ENCODE assay signal across 17 mouse cellular contexts in the genomic region with DNA sequence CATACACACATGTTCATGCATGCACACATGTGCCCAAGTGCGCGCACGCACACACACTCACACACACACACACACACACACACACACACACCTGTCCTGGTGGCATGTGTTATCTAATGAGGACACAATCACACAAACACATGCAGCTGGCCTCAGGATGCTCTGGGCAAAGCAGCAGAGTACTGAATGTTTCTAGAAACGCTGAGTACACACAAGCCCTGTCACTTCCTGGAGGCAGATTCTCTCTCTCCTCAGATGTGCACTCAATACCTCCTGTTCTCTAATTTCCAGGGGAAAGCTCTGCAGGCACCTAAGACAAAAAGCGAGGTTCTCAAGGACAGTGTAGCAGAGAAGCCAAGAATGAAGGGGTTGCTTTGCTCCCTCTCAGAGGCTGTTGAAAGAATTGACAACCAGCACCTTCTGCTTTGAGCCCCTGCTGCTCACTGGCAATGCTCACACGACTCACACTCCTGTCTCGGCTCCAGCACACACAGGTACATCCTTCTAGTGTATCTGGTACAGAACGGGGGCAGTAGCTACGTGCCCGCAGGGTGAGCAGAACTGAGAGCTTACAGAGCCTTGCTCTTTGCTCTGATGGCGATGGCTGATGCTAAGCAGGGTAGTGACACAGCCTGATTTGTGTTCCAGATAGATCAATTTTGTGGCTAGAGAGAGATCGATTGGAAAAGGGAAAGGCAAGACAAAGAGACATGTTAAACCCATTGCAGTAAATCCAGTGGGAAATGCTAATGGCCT.
DNase-seq lines count a peak whose midpoint lies in the region; ATAC-seq and TF ChIP-seq lines count a peak whose summit lies in the region.
"Had no signal": no experiment of that assay in that cellular context is flagged by ENCODE, and none has a peak within 500 bp of the region (broad histone marks: within the 10 kb centered on the region; RNA-seq: fewer than 3 reads in every experiment).

No protein-coding gene starts in this region.

- 72% methylated on average over 12 of the region's 12 CpGs for WGBS in intestine, embryonic 14.5 days
- WGBS in intestine, embryonic 15.5 days, result 74% methylated on average over 12 of the region's 12 CpGs
- whole genome bisulfite sequencing in hindbrain, embryonic 15.5 days, result 69% methylated on average over 12 of the region's 12 CpGs
- 72% methylated on average over 12 of the region's 12 CpGs for WGBS in stomach, postnatal 0 days

- no peaks in the 10 kb centered on the region for H3K9me3 ChIP-seq in intestine, embryonic 14.5 days (ENCODE audit: control insufficient read depth, low read length)
- H3K9me3 ChIP-seq in intestine, embryonic 15.5 days, result no peaks in the 10 kb centered on the region
- H3K9me3 ChIP-seq in hindbrain, embryonic 15.5 days, result no peaks in the 10 kb centered on the region
- H3K9me3 ChIP-seq in stomach, postnatal 0 days (ENCODE audit: control insufficient read depth, low read length), result no peaks in the 10 kb centered on the region
- H3K9me3 ChIP-seq: embryonic facial prominence, embryonic 13.5 days had no signal

- no peak overlapping the region for H3K9ac ChIP-seq in intestine, embryonic 14.5 days (ENCODE audit: low read length)
- no peak overlapping the region for H3K9ac ChIP-seq in intestine, embryonic 15.5 days
- H3K9ac ChIP-seq in hindbrain, embryonic 15.5 days, result no peak overlapping the region
- no peak overlapping the region for H3K9ac ChIP-seq in stomach, postnatal 0 days (ENCODE audit: low read length)
- H3K9ac ChIP-seq: embryonic facial prominence, embryonic 13.5 days; lung, embryonic 14.5 days had no signal

- TF ChIP-seq EP300 in stomach, postnatal 0 days (optimal IDR thresholded peaks at IDR 0.05), result no peak

- DNase-seq in cerebellum, postnatal 14 days, result peak; percentile 11 to 23
- DNase-seq in cerebellum, adult 18-20 months, result no peak
- peak; percentile 29 for DNase-seq in intestine, embryonic 14.5 days (ENCODE audit: low spot score)
- peak; percentile 28 for DNase-seq in stomach, postnatal 0 days (ENCODE audit: low spot score)
- DNase-seq in urinary bladder, postnatal 25 days (ENCODE audit: low spot score), result no peak
- DNase-seq in natural killer cell, adult 2 months (ENCODE audit: low spot score in 2 of 2), result no peak
- DNase-seq: adrenal gland, postnatal 36 days; kidney, adult 9 months; kidney, postnatal 4 days; lung, embryonic 14.5 days; right cerebral cortex, postnatal 4 days had no signal

- H3K4me3 ChIP-seq in intestine, embryonic 14.5 days (ENCODE audit: low read depth, low read length), result no peak overlapping the region
- H3K4me3 ChIP-seq in intestine, embryonic 15.5 days (replicated peaks), result no peak overlapping the region
- H3K4me3 ChIP-seq in hindbrain, embryonic 15.5 days, result no peak overlapping the region
- H3K4me3 ChIP-seq in stomach, postnatal 0 days (ENCODE audit: low read depth, low read length), result no peak overlapping the region
- H3K4me3 ChIP-seq: embryonic facial prominence, embryonic 13.5 days; myocyte had no signal

- no peaks in the 10 kb centered on the region for H3K36me3 ChIP-seq in intestine, embryonic 14.5 days (ENCODE audit: control insufficient read depth, insufficient read depth, low read length)
- H3K36me3 ChIP-seq in intestine, embryonic 15.5 days, result no peaks in the 10 kb centered on the region
- H3K36me3 ChIP-seq in hindbrain, embryonic 15.5 days, result no peaks in the 10 kb centered on the region
- no peaks in the 10 kb centered on the region for H3K36me3 ChIP-seq in stomach, postnatal 0 days (ENCODE audit: control insufficient read depth, insufficient read depth, low read length)
- H3K36me3 ChIP-seq: embryonic facial prominence, embryonic 13.5 days had no signal

- no peaks in the 10 kb centered on the region for H3K27me3 ChIP-seq in intestine, embryonic 14.5 days (replicated peaks; ENCODE audit: control insufficient read depth, insufficient read depth, low read length)
- no peaks in the 10 kb centered on the region for H3K27me3 ChIP-seq in intestine, embryonic 15.5 days (replicated peaks)
- H3K27me3 ChIP-seq in hindbrain, embryonic 15.5 days, result no peaks in the 10 kb centered on the region
- H3K27me3 ChIP-seq in stomach, postnatal 0 days (ENCODE audit: control insufficient read depth, insufficient read depth, low read length), result no peaks in the 10 kb centered on the region

- TF ChIP-seq CTCF in stomach, postnatal 0 days (IDR thresholded peaks at IDR 0.05; ENCODE audit: low read depth), result no peak

- ATAC-seq in intestine, embryonic 14.5 days (replicated peaks; ENCODE audit: low FRiP score, low TSS enrichment, low read depth), result no peak
- no peak for ATAC-seq in intestine, embryonic 15.5 days
- ATAC-seq in hindbrain, embryonic 15.5 days (ENCODE audit: low FRiP score, low read depth), result 0 out of 2 replicates have a peak, but pooled peaks have one; percentile 42
- peak; percentile 73 for ATAC-seq in stomach, postnatal 0 days (ENCODE audit: low FRiP score, low TSS enrichment)
- ATAC-seq: activated CD4-positive, CD25-positive, alpha-beta regulatory T cell, adult 4 months had no signal

- no peaks in the 10 kb centered on the region for H3K4me1 ChIP-seq in intestine, embryonic 14.5 days (replicated peaks; ENCODE audit: control insufficient read depth, insufficient read depth, low read length)
- H3K4me1 ChIP-seq in intestine, embryonic 15.5 days (replicated peaks), result no peaks in the 10 kb centered on the region
- peaks cover 8% of the 10 kb centered on the region for H3K4me1 ChIP-seq in hindbrain, embryonic 15.5 days (replicated peaks)
- H3K4me1 ChIP-seq in stomach, postnatal 0 days (replicated peaks; ENCODE audit: control insufficient read depth, insufficient read depth), result no peaks in the 10 kb centered on the region
- H3K4me1 ChIP-seq: embryonic facial prominence, embryonic 13.5 days had no signal

- H3K27ac ChIP-seq in intestine, embryonic 14.5 days (ENCODE audit: low read depth), result no peak overlapping the region
- no peak overlapping the region for H3K27ac ChIP-seq in intestine, embryonic 15.5 days
- H3K27ac ChIP-seq in hindbrain, embryonic 15.5 days (replicated peaks), result no peak overlapping the region
- no peak overlapping the region; the same call in 1 of the 2 replicates for H3K27ac ChIP-seq in stomach, postnatal 0 days (replicated peaks)
- H3K27ac ChIP-seq: embryonic facial prominence, embryonic 13.5 days had no signal

- H3K4me2 ChIP-seq in intestine, embryonic 14.5 days (ENCODE audit: low read length), result no peak overlapping the region
- H3K4me2 ChIP-seq in intestine, embryonic 15.5 days (replicated peaks), result no peak overlapping the region
- no peak overlapping the region for H3K4me2 ChIP-seq in hindbrain, embryonic 15.5 days
- no peak overlapping the region for H3K4me2 ChIP-seq in stomach, postnatal 0 days (replicated peaks; ENCODE audit: low read depth)
- H3K4me2 ChIP-seq: embryonic facial prominence, embryonic 13.5 days; liver, embryonic 11.5 days; lung, embryonic 14.5 days had no signal

Comparison
In these comparisons a context has a peak if more than half of its experiments do, and no peak if none do; other contexts are left out.
1. DNase-seq: peak in cerebellum, postnatal 14 days (2 of 2), intestine, embryonic 14.5 days (single experiment) and stomach, postnatal 0 days (single experiment); none in cerebellum, adult 18-20 months (0 of 2), urinary bladder, postnatal 25 days (single experiment) and natural killer cell, adult 2 months (0 of 2).
2. ATAC-seq: peak in hindbrain, embryonic 15.5 days (single experiment) and stomach, postnatal 0 days (single experiment); none in intestine, embryonic 14.5 days (single experiment) and intestine, embryonic 15.5 days (single experiment).